Mouse (Mus musculus): ENCODE measurements around the gene Kif3c. TPM values are rescaled to one million over a fixed set of nuclear protein-coding genes. Genes with fewer than 3 reads are reported as not detected.
"Not testable (repeated sequence)": the region's sequence is repeated elsewhere in the genome, so short reads cannot be mapped to it uniquely, and the experiment has no call there.

Kif3c gene
- total RNA-seq, 2 experiments from 2014 or later, result 158 to 162 TPM

DNA sequence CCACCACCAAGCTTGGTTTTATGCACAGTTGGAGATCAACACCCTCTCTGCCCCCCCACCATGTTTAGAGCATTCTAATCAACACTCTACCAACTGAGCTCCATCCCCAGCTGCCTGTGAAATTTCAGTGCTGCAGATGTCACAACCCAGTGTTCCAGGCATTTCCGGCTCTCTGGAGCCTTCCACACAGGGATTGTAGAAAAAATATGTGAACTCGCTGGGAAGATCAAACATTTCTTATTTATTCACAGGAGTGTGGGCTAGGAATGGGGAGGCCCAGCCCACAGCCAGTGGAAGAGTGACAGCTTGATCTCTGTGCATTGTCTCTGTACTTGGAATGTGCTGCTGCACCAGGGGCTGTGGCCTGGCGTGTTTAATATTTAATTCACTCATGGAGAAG is 3.8 kb downstream of the Kif3c start:
- no peak for DNase-seq (ENCODE audit: low spot score in 2 of 2)

DNA sequence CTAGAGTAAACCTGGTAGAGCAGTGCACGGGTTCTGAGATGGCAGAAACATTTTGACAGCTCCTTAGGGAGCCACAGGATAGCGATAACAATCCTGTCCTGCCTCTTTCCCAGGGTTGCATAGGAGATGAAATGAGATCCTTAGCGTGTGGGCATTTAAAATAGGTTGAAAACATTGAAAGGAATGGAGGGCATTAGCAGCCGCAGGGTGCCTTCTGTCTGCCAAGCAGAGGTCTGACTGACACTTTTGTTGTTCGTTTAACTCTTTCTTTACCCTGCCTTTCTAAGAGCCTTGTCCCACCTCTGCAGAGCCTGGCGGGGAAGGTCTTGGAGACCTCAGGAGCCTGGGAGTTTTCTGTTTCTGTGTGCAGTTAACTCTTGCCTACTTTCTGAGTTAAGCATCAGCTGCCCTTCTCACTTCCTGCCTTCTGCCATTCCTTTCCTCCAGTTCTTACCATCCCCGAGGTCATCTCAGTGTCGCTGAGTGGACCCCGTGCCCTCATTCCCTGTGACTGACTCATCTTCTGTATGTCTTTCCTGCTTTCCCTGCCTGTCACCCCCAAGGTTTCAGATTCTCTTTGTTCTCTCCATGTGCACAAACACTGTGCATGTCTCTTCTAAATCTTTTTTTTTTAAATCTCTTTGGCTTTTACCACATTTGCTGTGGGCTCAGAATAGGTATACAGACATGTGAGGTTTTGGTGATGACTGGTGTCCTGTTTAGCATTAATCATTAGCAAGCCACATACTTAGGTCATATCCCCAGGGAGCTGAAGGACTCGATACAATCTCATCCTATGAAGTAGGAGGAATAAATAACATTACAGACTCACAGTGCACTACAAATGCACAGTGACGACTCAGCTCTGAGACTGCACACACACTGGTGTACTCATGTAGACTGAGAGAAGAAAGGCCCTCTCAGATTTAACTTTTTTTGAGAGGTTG is 6.3 kb downstream of the Kif3c start:
- DNase-seq (ENCODE audit: low spot score in 2 of 2), result no peak

GRCm38 (mm10) chr12:3371991-3372390 is 7.1 kb downstream of the Kif3c start:
- DNase-seq (ENCODE audit: low spot score in 2 of 2), result no peak

- DNase-seq (ENCODE audit: low spot score in 2 of 2), result no peak
Observed at GRCm38 (mm10) chr12:3373566-3373965, 8.6 kb downstream of the Kif3c start.

- DNase-seq (ENCODE audit: low spot score in 2 of 2), result no peak
Observed at GRCm38 (mm10) chr12:3374552-3374951, 9.6 kb downstream of the Kif3c start.

DNA sequence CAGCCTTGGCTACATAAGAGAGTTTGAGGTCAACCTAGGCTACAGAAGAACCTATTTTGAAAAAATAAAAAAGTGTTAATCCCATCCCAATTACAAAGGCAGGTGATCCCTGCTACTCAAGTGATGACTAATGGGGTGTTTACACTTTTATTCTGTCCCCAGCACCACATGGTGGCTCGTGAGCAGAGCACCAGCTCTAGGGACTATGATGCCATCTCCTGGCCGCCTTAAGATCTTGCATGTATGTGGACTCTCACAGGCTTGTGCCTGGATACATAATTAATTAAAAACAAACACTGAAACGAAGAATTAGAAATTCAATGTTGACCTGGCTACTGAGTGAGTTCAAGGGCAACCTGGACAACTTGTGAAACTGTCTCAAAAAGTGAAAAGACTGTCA is 12.3 kb downstream of the Kif3c start:
- DNase-seq (ENCODE audit: low spot score in 2 of 2), result no peak

- no peak for DNase-seq (ENCODE audit: low spot score in 2 of 2)
Observed at GRCm38 (mm10) chr12:3377755-3378154, 12.8 kb downstream of the Kif3c start.

DNA sequence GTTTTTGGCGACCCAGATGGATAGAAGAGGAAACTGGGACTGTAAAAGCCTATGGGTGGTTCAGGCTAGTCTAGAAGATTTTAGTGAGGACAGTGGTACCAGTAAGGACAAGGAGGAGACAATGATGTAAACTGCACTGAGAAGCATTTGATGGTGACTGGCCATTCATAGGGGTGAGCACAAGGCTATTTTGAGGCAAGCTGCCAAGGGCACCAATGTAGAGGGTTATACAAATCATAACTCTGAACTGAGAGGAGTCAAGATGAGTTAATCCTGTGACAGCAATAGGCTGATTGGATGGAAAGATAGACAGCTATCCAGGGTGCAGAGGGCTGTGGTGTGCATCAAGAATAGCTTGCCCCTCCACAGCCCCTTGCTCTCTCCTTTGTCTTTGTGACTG is 19.9 kb downstream of the Kif3c start:
- no peak for DNase-seq (ENCODE audit: low spot score in 2 of 2)

- no peak for DNase-seq (ENCODE audit: low spot score in 2 of 2)
Observed at GRCm38 (mm10) chr12:3385271-3385670, 20.3 kb downstream of the Kif3c start.

- DNase-seq (ENCODE audit: low spot score in 2 of 2), result no peak
Observed at GRCm38 (mm10) chr12:3385940-3386339, 21.0 kb downstream of the Kif3c start.

DNA sequence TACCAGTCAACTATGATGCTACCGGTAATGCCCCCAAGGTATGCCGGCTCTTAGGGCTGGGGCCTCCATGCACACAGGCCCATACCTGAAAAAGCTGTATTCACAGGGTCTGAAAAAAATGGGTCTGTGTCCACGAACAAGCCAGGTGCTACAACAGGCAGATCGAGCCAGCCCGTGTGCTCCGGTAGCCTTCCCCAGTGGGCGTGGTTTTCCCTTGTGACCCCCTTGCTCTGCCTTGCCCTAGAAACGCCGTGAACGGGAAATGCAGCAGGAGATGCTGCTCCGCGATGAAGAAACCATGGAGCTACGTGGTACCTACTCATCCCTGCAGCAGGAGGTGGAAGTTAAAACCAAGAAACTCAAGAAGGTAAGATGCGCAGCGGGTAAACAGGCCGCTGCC is 23.0 kb downstream of the Kif3c start:
- no peak for DNase-seq (ENCODE audit: low spot score in 2 of 2)

GRCm38 (mm10) chr12:3389394-3389793 is 24.5 kb downstream of the Kif3c start:
- peak in 1 of 2 experiments; percentile 46 for DNase-seq (ENCODE audit: low spot score in 2 of 2)

DNA sequence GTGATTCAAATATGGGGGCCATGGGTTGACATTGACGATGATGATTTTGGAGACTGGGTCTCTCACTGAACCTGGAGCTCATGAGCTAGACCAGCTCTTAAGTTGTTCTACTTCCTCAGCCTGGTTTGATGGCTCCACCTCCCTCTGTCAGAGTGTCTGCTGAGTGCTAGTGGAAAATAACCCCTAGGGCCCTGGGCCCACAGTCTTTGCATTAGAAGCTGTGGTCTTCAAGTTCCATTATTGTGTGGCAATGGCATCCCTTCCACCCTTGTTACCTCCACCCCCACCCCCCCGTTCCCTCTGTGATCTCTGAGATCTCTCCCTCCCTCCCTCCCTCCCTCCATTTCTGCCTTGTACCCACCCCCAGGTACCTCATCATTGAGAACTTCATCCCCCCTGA is 25.1 kb downstream of the Kif3c start:
- DNase-seq (ENCODE audit: low spot score in 2 of 2), result no peak

- DNase-seq (ENCODE audit: low spot score in 2 of 2), result peak; percentile 75 to 89
Observed at GRCm38 (mm10) chr12:3390577-3391262, 25.8 kb downstream of the Kif3c start.

- DNase-seq (ENCODE audit: low spot score in 2 of 2), result no peak
Observed at GRCm38 (mm10) chr12:3391276-3391675, 26.3 kb downstream of the Kif3c start.

DNA sequence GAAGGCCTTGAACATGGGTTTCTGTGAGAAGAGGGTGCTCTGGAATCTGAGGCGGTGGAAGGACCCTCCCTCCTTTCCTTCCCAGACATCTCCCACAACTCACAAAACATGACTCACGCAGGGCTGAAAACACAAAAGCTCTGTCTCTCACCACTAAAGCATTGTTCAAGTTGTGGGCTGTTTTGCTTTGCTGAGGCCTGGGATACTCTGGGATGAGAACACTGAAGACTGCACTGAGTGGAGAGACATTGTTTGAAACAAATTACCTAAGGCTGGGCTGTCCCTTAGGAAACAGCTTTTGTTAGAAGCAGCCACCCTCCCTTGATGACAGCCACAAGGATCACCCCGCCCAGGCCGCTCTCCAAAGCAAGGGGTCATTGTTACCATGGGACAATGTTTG is 28.2 kb downstream of the Kif3c start:
- no peak for DNase-seq (ENCODE audit: low spot score in 2 of 2)

DNA sequence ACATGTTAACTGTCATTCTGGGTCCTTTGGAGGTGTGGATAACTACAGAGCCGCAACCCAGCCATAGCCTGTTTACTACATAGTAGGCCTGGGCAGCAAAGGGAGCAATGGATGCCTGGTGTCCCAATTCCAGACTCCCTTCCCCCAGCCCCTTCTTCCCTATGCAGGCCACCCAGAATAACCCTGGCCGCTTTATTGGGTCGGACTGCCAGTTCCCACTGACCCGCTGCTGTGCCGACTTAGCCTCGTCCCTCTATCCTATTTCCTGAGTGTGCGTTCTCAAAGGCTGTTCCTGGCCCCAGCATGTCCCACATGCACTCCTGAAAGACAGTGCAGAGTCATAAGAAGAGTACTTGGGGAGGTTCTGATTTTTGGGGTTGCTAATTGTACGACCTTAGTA is 32.0 kb downstream of the Kif3c start:
- DNase-seq (ENCODE audit: low spot score in 2 of 2), result no peak

DNA sequence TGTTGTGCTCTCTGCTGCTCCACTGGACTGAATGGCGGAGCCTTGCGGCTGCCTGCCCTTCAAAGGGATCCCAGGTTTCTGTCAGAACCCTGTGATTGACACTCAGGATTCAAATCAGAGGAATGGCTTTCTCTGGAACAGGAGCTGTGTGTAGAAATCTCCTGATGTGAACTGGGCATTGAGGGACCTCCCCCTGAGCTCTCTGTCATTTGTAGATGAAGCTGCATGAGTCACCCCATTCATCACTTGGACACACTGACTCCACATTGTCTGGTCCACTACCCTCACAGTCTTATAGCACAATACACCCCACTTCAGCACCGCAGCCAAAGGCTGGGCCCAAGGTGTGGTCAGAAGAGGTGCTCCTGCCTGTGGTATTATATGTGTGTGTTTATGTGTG is 40.7 kb downstream of the Kif3c start:
- not testable (repeated sequence) for DNase-seq (ENCODE audit: low spot score in 2 of 2)

DNA sequence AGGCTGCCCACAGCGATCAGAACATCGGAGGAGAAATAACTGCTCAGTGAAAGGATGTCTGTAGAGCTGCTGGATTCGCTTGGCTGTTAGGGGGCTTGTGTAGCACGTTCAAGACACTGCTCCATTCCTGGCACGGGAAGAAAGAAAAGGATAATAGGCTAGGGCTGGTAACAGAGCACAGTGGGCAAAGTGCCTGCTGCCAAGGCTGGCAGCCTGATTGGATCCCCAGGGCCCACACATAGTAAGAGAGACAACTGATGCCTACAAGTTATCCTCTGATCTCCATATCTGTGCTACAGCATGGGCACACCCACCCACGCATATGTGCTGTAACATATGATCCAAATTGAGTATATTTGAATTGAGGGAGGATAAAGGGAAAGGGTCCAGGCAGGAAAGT is 41.7 kb downstream of the Kif3c start:
- peak; percentile 46 to 72 for DNase-seq (ENCODE audit: low spot score in 2 of 2)

DNA sequence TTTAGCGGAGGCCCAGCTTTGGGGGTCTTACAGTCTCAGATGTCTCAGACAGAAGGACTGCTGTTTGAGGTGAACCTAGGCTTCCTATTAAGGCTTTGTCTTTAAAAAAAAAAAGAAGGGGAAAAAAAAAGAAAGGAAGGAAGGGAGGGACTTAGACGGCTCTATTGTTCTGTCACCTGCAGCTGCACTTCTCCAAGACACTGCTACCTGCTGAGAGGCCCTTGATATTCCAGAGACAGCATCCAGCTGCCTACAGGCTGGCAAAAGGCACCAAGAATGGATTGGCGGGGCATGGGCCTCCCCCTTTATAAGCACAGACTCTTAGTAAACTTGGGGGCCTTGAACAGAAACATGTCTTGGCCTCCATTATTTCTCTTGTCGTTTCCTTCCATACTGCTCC is 50.0 kb downstream of the Kif3c start:
- DNase-seq (ENCODE audit: low spot score in 2 of 2), result no peak

- no peak for DNase-seq (ENCODE audit: low spot score in 2 of 2)
Observed at GRCm38 (mm10) chr12:3418761-3419160, 53.8 kb downstream of the Kif3c start.

GRCm38 (mm10) chr12:3420519-3420918 is 55.6 kb downstream of the Kif3c start:
- no peak for DNase-seq (ENCODE audit: low spot score in 2 of 2)

GRCm38 (mm10) chr12:3422786-3423185 is 57.9 kb downstream of the Kif3c start:
- no peak for DNase-seq (ENCODE audit: low spot score in 2 of 2)
